Mouse (Mus musculus): ENCODE measurements at regions not wholly inside any gene's neighbourhood (a gene's known extent, or its start where the extent isn't known, plus 50 kb on each side); places are given as distances from the start of the nearest gene placed in this dataset.
A peak's percentile ranks its signal among the peaks of the same experiment; 100 is the strongest.

GRCm38 (mm10) chrX:110317825-110318769, 496.0 kb upstream of the Pou3f4 start:
- Histone ChIP-seq H3K4me3 (replicated peaks; ENCODE audit: low read length) (no peak overlapping the region), H3K4me1 (replicated peaks; ENCODE audit: control insufficient read depth, insufficient read depth, low read length) (no peaks in the 10 kb centered on the region), H3K9ac (no peak overlapping the region), H3K27me3 (ENCODE audit: control insufficient read depth, insufficient read depth, low read length) (no peaks in the 10 kb centered on the region), H3K9me3 (ENCODE audit: control insufficient read depth, low read length) (no peaks in the 10 kb centered on the region), H3K4me2 (replicated peaks) (no peak overlapping the region), H3K36me3 (replicated peaks; ENCODE audit: control insufficient read depth, insufficient read depth) (no peaks in the 10 kb centered on the region), H3K27ac (no peak overlapping the region)
- WGBS, result 25% methylated on average over 8 of the region's 8 CpGs
- 0 out of 2 replicates have a peak, but pooled peaks have one; percentile 24 for ATAC-seq (ENCODE audit: low FRiP score)
- DNase-seq (ENCODE audit: low spot score), result no peak

- no peaks in the 10 kb centered on the region for H3K27me3 ChIP-seq (ENCODE audit: control insufficient read depth, insufficient read depth, low read length)
- no peaks in the 10 kb centered on the region for H3K36me3 ChIP-seq (replicated peaks; ENCODE audit: control insufficient read depth, insufficient read depth)
- H3K27ac ChIP-seq, result no peak overlapping the region
- DNase-seq (ENCODE audit: low spot score) (no peak), ATAC-seq (ENCODE audit: low FRiP score) (no peak)
- no peak overlapping the region for H3K4me3 ChIP-seq (replicated peaks; ENCODE audit: low read length)
- no peaks in the 10 kb centered on the region for H3K4me1 ChIP-seq (replicated peaks; ENCODE audit: control insufficient read depth, insufficient read depth, low read length)
- no peaks in the 10 kb centered on the region for H3K9me3 ChIP-seq (ENCODE audit: control insufficient read depth, low read length)
- H3K4me2 ChIP-seq (replicated peaks), result no peak overlapping the region
- no peak overlapping the region for H3K9ac ChIP-seq
These were observed 493.8 kb upstream of the Pou3f4 start for GRCm38 (mm10) chrX:110320250-110320649.

DNA sequence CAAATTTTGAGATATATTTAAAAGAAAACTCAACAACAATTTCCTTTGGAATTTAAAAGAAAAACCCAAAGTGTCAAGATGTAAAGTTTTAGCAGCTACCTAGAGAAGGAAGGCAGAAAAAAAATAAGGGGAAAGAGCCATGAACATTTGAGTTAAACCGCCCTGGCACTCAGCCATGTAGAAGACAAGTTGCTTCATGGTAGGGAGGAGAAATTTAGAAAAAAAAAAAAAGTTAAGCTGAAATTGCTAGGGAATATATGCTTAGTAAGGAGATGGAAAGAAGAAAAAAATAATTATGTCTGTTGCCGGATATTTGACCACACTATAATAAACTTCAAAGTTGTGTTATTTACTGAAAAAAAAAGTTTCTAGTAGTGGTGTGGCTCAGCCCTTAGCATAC, 479.8 kb upstream of the Pou3f4 start:
- Histone ChIP-seq H3K27ac (no peak overlapping the region), H3K9ac (no peak overlapping the region), H3K9me3 (ENCODE audit: control insufficient read depth, low read length) (no peaks in the 10 kb centered on the region), H3K4me1 (replicated peaks; ENCODE audit: control insufficient read depth, insufficient read depth, low read length) (no peaks in the 10 kb centered on the region), H3K4me2 (replicated peaks) (no peak overlapping the region), H3K4me3 (replicated peaks; ENCODE audit: low read length) (no peak overlapping the region), H3K36me3 (replicated peaks; ENCODE audit: control insufficient read depth, insufficient read depth) (no peaks in the 10 kb centered on the region), H3K27me3 (ENCODE audit: control insufficient read depth, insufficient read depth, low read length) (no peaks in the 10 kb centered on the region)
- 98% methylated on average over 2 of the region's 2 CpGs for WGBS
- ATAC-seq (ENCODE audit: low FRiP score), result no peak
- no peak for DNase-seq (ENCODE audit: low spot score)

DNA sequence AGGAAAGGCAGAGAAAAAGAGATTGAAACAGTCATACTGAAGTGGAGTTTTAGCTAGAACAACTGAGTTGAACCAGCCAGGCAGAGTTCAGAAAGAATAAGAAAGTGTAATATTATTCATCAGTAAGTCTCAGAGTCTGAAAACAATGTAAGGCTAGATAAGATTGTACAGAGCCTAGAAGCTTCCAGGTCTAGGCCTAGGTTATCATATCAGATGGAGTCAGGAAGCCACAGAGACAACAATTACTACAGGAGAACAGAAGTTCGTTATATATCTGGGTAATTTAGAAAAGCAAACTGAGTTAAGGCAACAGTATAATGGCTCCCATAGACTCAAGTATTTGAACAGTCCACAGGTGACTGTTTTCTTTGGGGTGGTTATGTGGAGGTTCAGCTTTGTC, 479.1 kb upstream of the Pou3f4 start:
- Histone ChIP-seq H3K27ac (no peak overlapping the region), H3K27me3 (ENCODE audit: control insufficient read depth, insufficient read depth, low read length) (no peaks in the 10 kb centered on the region), H3K9me3 (ENCODE audit: control insufficient read depth, low read length) (no peaks in the 10 kb centered on the region), H3K36me3 (replicated peaks; ENCODE audit: control insufficient read depth, insufficient read depth) (no peaks in the 10 kb centered on the region), H3K4me2 (replicated peaks) (no peak overlapping the region), H3K4me3 (replicated peaks; ENCODE audit: low read length) (no peak overlapping the region), H3K9ac (no peak overlapping the region), H3K4me1 (replicated peaks; ENCODE audit: control insufficient read depth, insufficient read depth, low read length) (no peaks in the 10 kb centered on the region)
- DNase-seq (ENCODE audit: low spot score) (no peak), ATAC-seq (ENCODE audit: low FRiP score) (no peak)
- WGBS, result 89% methylated on average over 1 of the region's 1 CpGs

Data from hindbrain, embryonic 14.5 days (tissue).